Mouse (Mus musculus) intestine, embryonic 16.5 days (tissue): ENCODE data around the gene Fgfr2. TPM values are rescaled to one million over a fixed set of nuclear protein-coding genes. Genes with fewer than 3 reads are reported as not detected.
A peak's percentile ranks its signal among the peaks of the same experiment; 100 is the strongest.

Experiments used
- ATAC-seq: fragments of 200-750 bp; cut with Nextera tagmentation; 2 replicates; pipeline ENCODE4 v1.8.0; 2017; ENCODE audit warnings: moderate TSS enrichment, moderate library complexity
- H3K27ac ChIP-seq: fragments of 300-500 bp; sonication (generic); 2 replicates; pipeline ENCODE4 v1.5.1; 2014; ENCODE audit warnings: mild to moderate bottlenecking, low read length
- H3K27me3 ChIP-seq: fragments of 300-500 bp; sonication (generic); replicated peaks from 2 replicates; pipeline ENCODE4 v1.6.1; 2014; ENCODE audit warnings: low read length, control low read depth, mixed read lengths; ENCODE audit not compliant: control insufficient read depth, insufficient read depth
- H3K36me3 ChIP-seq: fragments of 300-500 bp; sonication (generic); 2 replicates; pipeline ENCODE4 v1.6.1; 2014; ENCODE audit warnings: low read length, control low read depth; ENCODE audit not compliant: control insufficient read depth, insufficient read depth
- H3K4me1 ChIP-seq: fragments of 300-500 bp; sonication (generic); 2 replicates; pipeline ENCODE4 v1.6.1; 2014; ENCODE audit warnings: low read length, control low read depth, mixed read lengths; ENCODE audit not compliant: control insufficient read depth, insufficient read depth
- H3K4me2 ChIP-seq: fragments of 300-500 bp; sonication (generic); 2 replicates; pipeline ENCODE4 v1.6.1; 2014; ENCODE audit warnings: low read depth, low read length, control low read depth
- H3K4me3 ChIP-seq: fragments of 300-500 bp; sonication (generic); 2 replicates; pipeline ENCODE4 v1.5.1; 2014; ENCODE audit warnings: mild to moderate bottlenecking, low read length
- H3K9ac ChIP-seq: fragments of 300-500 bp; sonication (generic); 2 replicates; pipeline ENCODE4 v1.6.1; 2014; ENCODE audit warnings: low read depth, low read length
- H3K9me3 ChIP-seq: fragments of 300-500 bp; sonication (generic); 2 replicates; pipeline ENCODE4 v1.6.1; 2016; ENCODE audit warnings: low read length, control low read depth; ENCODE audit not compliant: control insufficient read depth
- WGBS: fragments of 180-500 bp; shearing (Covaris S2); extraction: QIAGEN DNeasy Blood & Tissue Kit; methylation state at CpG from one replicate; pipeline ENCODE4 v1.1.7; 2014; 5-methylcytosine and 5-hydroxymethylcytosine counted together
- polyA plus RNA-seq: library from polyadenylated mRNA; unstranded; fragments of >200 nt; fragmentation: Nextera tagmentation; extraction: Ambion mirVana; gene quantifications from 2 replicates; pipeline ENCODE4 v1.2.1, GENCODE M21; 2015

Gene Fgfr2
- polyA plus RNA-seq, 1 experiment from 2014 or later, result 47.3 TPM

- no peak for ATAC-seq
- Histone ChIP-seq H3K4me3 (no peak overlapping the region), H3K9ac (no peak overlapping the region), H3K27ac (no peak overlapping the region), H3K4me1 (no peaks in the 10 kb centered on the region), H3K9me3 (no peaks in the 10 kb centered on the region), H3K36me3 (no peaks in the 10 kb centered on the region), H3K27me3 (no peaks in the 10 kb centered on the region), H3K4me2 (no peak overlapping the region)
- 55% methylated on average over 11 of the region's 11 CpGs for WGBS
Observed at GRCm38 (mm10) chr7:131978609-131979008, 1144.5 kb downstream of the Fgfr2 start.

- 68% methylated on average over 6 of the region's 6 CpGs for WGBS
Observed at GRCm38 (mm10) chr7:131975867-131976266, 1147.3 kb downstream of the Fgfr2 start.

GRCm38 (mm10) chr7:131970255-131970654 lies 1152.9 kb downstream of the Fgfr2 start:
- Histone ChIP-seq H3K9ac (no peak overlapping the region), H3K27ac (no peak overlapping the region), H3K27me3 (peaks cover 32% of the 10 kb centered on the region), H3K4me2 (no peak overlapping the region), H3K9me3 (no peaks in the 10 kb centered on the region), H3K4me1 (no peaks in the 10 kb centered on the region), H3K4me3 (no peak overlapping the region), H3K36me3 (no peaks in the 10 kb centered on the region)
- WGBS, result 48% methylated on average over 3 of the region's 3 CpGs
- no peak for ATAC-seq

More at GRCm38 (mm10) chr7:131975867-131976266, 1147.3 kb downstream of the Fgfr2 start:
- Histone ChIP-seq H3K9me3 (no peaks in the 10 kb centered on the region), H3K9ac (no peak overlapping the region), H3K4me3 (no peak overlapping the region), H3K27me3 (no peaks in the 10 kb centered on the region), H3K36me3 (no peaks in the 10 kb centered on the region), H3K4me1 (no peaks in the 10 kb centered on the region), H3K27ac (no peak overlapping the region), H3K4me2 (no peak overlapping the region)
- no peak for ATAC-seq

- H3K36me3 ChIP-seq, result no peaks in the 10 kb centered on the region
- no peak overlapping the region for H3K4me2 ChIP-seq
- no peaks in the 10 kb centered on the region for H3K9me3 ChIP-seq
- no peak for ATAC-seq
- H3K9ac ChIP-seq, result no peak overlapping the region
- H3K4me3 ChIP-seq, result no peak overlapping the region
- WGBS, result 7% methylated on average over 57 of the region's 57 CpGs
- H3K27me3 ChIP-seq, result peaks cover 37% of the 10 kb centered on the region
- no peaks in the 10 kb centered on the region for H3K4me1 ChIP-seq
- H3K27ac ChIP-seq, result no peak overlapping the region
Observed at GRCm38 (mm10) chr7:131966916-131967494, 1156.1 kb downstream of the Fgfr2 start.

GRCm38 (mm10) chr7:131966023-131966915 lies 1156.9 kb downstream of the Fgfr2 start, which contains the start of gene Gpr26:
TSS of gene Gpr26 (plus strand) at chr7:131966460.
- H3K27ac ChIP-seq, result no peak within 1 kb of the TSS
- ATAC-seq, result no peak
- no peaks in the 10 kb centered on the region for H3K4me1 ChIP-seq
- H3K9me3 ChIP-seq, result no peaks in the 10 kb centered on the region
- H3K4me3 ChIP-seq, result peak within 1 kb of the TSS; percentile 7; the same call in 1 of the 2 replicates
- H3K4me2 ChIP-seq, result no peak within 1 kb of the TSS
- peaks cover 37% of the 10 kb centered on the region for H3K27me3 ChIP-seq
- 2% methylated on average over 29 of the region's 32 CpGs for WGBS
- no peaks in the 10 kb centered on the region for H3K36me3 ChIP-seq
- no peak within 1 kb of the TSS for H3K9ac ChIP-seq

- no peak for ATAC-seq
- H3K36me3 ChIP-seq, result no peaks in the 10 kb centered on the region
- H3K4me2 ChIP-seq, result no peak overlapping the region
- no peaks in the 10 kb centered on the region for H3K4me1 ChIP-seq
- no peak overlapping the region for H3K27ac ChIP-seq
- H3K27me3 ChIP-seq, result peaks cover 8% of the 10 kb centered on the region; the same call in 1 of the 2 replicates
- WGBS, result 26% methylated on average over 6 of the region's 6 CpGs
- H3K9me3 ChIP-seq, result no peaks in the 10 kb centered on the region
- no peak overlapping the region for H3K4me3 ChIP-seq
- no peak overlapping the region for H3K9ac ChIP-seq
Observed at GRCm38 (mm10) chr7:131960551-131960950, 1162.6 kb downstream of the Fgfr2 start.

- WGBS, result 69% methylated on average over 1 of the region's 1 CpGs
- H3K27me3 ChIP-seq, result no peaks in the 10 kb centered on the region
- no peak overlapping the region for H3K27ac ChIP-seq
- no peak overlapping the region for H3K4me2 ChIP-seq
- no peaks in the 10 kb centered on the region for H3K4me1 ChIP-seq
- H3K36me3 ChIP-seq, result no peaks in the 10 kb centered on the region
- H3K9ac ChIP-seq, result no peak overlapping the region
- no peaks in the 10 kb centered on the region for H3K9me3 ChIP-seq
- ATAC-seq, result no peak
- H3K4me3 ChIP-seq, result no peak overlapping the region
Observed at GRCm38 (mm10) chr7:131958705-131959104, 1164.4 kb downstream of the Fgfr2 start.

GRCm38 (mm10) chr7:131953402-131953801 lies 1169.7 kb downstream of the Fgfr2 start:
- ATAC-seq, result no peak
- Histone ChIP-seq H3K27me3 (no peaks in the 10 kb centered on the region), H3K9ac (no peak overlapping the region), H3K9me3 (no peaks in the 10 kb centered on the region), H3K36me3 (no peaks in the 10 kb centered on the region), H3K4me3 (no peak overlapping the region), H3K4me2 (no peak overlapping the region), H3K27ac (no peak overlapping the region), H3K4me1 (no peaks in the 10 kb centered on the region)
- 58% methylated on average over 3 of the region's 3 CpGs for WGBS

GRCm38 (mm10) chr7:131951131-131951530 lies 1172.0 kb downstream of the Fgfr2 start:
- Histone ChIP-seq H3K4me3 (no peak overlapping the region), H3K9me3 (no peaks in the 10 kb centered on the region), H3K36me3 (no peaks in the 10 kb centered on the region), H3K9ac (no peak overlapping the region), H3K4me2 (no peak overlapping the region), H3K27ac (no peak overlapping the region), H3K4me1 (no peaks in the 10 kb centered on the region), H3K27me3 (no peaks in the 10 kb centered on the region)
- no peak for ATAC-seq
- 79% methylated on average over 5 of the region's 5 CpGs for WGBS
